Mouse (Mus musculus) Muller cell, postnatal 12 days (primary cell): ENCODE measurements around the gene Hmox1.

Source experiments
- DNase-seq: peaks from one replicate; pipeline ENCODE4 v3.0.0-alpha.2; 2015; ENCODE audit errors: inconsistent ontology term

Hmox1 gene

GRCm38 (mm10) chr8:75088989-75089881 lies 4.2 kb upstream of the Hmox1 start:
- DNase-seq, result peak; percentile 99

- DNase-seq, result no peak
These were observed 2.5 kb upstream of the Hmox1 start for GRCm38 (mm10) chr8:75090781-75091365.

GRCm38 (mm10) chr8:75102956-75103355 lies 9.5 kb downstream of the Hmox1 start:
- DNase-seq, result no peak

- peak; percentile 7 for DNase-seq
These were observed 10.0 kb downstream of the Hmox1 start for GRCm38 (mm10) chr8:75103376-75103878.

- peak; percentile 79 for DNase-seq
These were observed 15.3 kb downstream of the Hmox1 start for GRCm38 (mm10) chr8:75108527-75109235.

GRCm38 (mm10) chr8:75109236-75109967 lies 16.0 kb downstream of the Hmox1 start, which contains the start of gene Mcm5:
Gene Mcm5, plus strand, starts transcription at chr8:75109569.
- peak; percentile 96 for DNase-seq

- no peak for DNase-seq
These were observed 16.7 kb downstream of the Hmox1 start for GRCm38 (mm10) chr8:75110093-75110492.

GRCm38 (mm10) chr8:75118505-75118904 lies 25.1 kb downstream of the Hmox1 start:
- DNase-seq, result no peak

- no peak for DNase-seq
These were observed 25.9 kb downstream of the Hmox1 start for GRCm38 (mm10) chr8:75119287-75119686.

GRCm38 (mm10) chr8:75119747-75120146 lies 26.3 kb downstream of the Hmox1 start:
- DNase-seq, result no peak

GRCm38 (mm10) chr8:75127406-75127805 lies 34.0 kb downstream of the Hmox1 start:
- no peak for DNase-seq

GRCm38 (mm10) chr8:75132485-75132884 lies 39.1 kb downstream of the Hmox1 start:
- peak; percentile 27 for DNase-seq

GRCm38 (mm10) chr8:75133399-75133798 lies 40.0 kb downstream of the Hmox1 start:
- DNase-seq, result no peak

- DNase-seq, result peak; percentile 48
These were observed 41.4 kb downstream of the Hmox1 start for GRCm38 (mm10) chr8:75134603-75135391.

GRCm38 (mm10) chr8:75135756-75136155 lies 42.3 kb downstream of the Hmox1 start:
- no peak for DNase-seq

GRCm38 (mm10) chr8:75136256-75136655 lies 42.8 kb downstream of the Hmox1 start:
- DNase-seq, result no peak

GRCm38 (mm10) chr8:75137536-75137935 lies 44.1 kb downstream of the Hmox1 start:
- no peak for DNase-seq
